Mouse (Mus musculus): ENCODE results near the gene Gm128.

The Gm128 gene

GRCm38 (mm10) chr3:95241498-95241897 lies at the start of gene Gm128:
Gene Gm128, minus strand, starts transcription at chr3:95241598.
- in situ Hi-C loops (cut with MboI, MseI) = no loop called here

GRCm38 (mm10) chr3:95291041-95291440 lies 49.6 kb upstream of the Gm128 start:
- in situ Hi-C loops (cut with MboI, MseI) = no loop called here

DNA sequence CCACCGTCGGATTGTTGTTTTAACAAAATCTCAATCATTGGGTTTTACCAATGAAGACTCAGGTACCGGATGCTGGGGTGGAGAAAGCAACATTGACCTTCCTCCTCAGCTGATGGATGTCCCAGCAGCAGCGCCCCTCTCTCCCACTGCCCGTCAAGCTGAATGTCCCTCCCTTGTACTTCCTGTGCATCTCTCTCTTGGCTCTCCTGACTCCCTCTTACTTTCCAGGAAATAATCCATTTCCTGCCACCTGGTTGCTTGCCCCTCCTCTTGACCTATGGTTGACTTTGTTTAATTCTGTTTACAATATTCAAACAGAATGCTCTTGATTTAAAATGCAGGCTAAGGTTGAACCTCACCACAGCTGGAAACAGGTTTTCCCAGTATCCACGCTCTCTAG lies 48.8 kb upstream of the Gm128 start:
- in situ Hi-C loops (cut with MboI, MseI) = no loop called here

GRCm38 (mm10) chr3:95289419-95289818 lies 48.0 kb upstream of the Gm128 start:
- in situ Hi-C loops (cut with MboI, MseI) = no loop called here

GRCm38 (mm10) chr3:95287541-95287940 lies 46.1 kb upstream of the Gm128 start:
- in situ Hi-C loops (cut with MboI, MseI) = no loop called here

- in situ Hi-C loops (cut with MboI, MseI) = no loop called here
These were observed 45.1 kb upstream of the Gm128 start for GRCm38 (mm10) chr3:95286510-95286909.

- in situ Hi-C loops (cut with MboI, MseI) = no loop called here
These were observed 44.6 kb upstream of the Gm128 start for GRCm38 (mm10) chr3:95286011-95286410.

- in situ Hi-C loops (cut with MboI, MseI) = no loop called here
These were observed 44.0 kb upstream of the Gm128 start for GRCm38 (mm10) chr3:95285390-95285789.

DNA sequence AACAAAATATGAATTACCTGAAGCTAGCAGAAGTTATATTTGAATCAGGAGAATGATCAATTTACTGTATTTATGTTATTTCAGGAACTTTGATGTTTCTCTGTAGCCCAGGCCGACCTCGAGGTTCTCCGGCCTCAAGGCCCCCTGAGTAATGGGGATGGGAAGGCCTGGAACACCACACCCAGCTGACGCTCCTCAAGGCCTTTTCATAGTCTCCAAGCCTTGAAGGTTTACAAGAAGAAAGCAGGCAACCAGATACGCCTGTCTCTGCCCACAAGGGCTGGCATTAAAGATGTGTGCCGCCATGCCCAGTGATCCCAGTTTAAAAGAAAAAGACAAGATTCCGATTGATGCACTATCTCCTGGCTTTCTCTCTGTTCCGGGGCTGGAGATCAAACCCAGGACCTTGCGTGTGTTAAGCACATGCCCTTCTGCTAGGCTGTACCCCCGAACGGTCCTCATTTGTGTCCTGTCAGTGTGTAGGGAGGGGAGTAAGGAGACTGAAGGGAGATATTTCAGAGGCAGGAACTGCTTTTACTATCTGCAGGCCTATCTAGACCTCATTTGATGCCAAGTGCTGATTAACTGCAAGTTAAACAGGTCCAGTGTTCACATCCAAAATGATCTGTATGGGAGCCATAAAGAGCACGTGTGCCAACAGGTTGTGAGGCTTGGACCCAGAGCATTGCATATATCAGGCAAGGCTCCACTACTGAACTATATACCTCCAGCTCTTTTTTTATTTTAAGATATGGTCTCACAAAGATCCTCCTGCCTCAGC lies 43.3 kb upstream of the Gm128 start:
- in situ Hi-C loops (cut with MboI, MseI) = no loop called here

DNA sequence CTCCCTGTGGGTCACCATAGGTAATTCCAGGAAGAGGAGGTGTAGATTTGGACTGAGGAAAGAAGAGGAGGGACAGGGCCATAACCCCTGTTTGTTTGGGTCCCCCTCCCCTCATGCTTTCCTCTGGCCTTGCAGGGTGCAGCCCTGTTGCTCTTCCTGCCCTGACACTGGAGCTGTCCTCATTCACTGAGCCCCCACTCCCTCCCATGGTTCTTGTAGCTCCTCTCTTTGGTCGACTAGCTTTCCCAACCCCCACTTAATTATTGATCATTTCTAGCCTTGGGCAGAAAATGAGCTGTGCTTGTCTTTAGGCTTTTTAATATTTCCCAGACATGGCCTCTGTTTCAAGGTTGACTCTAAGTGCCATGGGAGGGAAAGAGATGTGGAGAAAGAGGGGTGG lies 42.7 kb upstream of the Gm128 start:
- in situ Hi-C loops (cut with MboI, MseI) = no loop called here

DNA sequence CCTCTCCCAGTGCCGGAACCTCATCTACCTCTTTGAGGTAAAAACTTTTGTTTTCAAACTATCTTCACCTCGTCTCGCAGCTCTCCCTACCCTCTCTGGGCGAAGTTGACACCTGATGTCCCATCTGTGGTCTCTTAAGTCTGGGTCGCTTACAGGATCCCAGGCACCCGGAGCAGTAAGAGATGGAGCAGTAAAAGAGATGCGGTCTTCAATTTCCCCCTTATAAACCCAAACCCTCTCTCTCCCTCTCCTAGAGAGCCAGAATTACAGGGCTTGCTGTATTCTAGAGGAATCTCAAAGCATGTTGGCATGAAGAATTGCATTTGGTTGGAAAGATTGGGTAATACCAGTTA lies 42.2 kb upstream of the Gm128 start:
- in situ Hi-C loops (cut with MboI, MseI) = no loop called here

DNA sequence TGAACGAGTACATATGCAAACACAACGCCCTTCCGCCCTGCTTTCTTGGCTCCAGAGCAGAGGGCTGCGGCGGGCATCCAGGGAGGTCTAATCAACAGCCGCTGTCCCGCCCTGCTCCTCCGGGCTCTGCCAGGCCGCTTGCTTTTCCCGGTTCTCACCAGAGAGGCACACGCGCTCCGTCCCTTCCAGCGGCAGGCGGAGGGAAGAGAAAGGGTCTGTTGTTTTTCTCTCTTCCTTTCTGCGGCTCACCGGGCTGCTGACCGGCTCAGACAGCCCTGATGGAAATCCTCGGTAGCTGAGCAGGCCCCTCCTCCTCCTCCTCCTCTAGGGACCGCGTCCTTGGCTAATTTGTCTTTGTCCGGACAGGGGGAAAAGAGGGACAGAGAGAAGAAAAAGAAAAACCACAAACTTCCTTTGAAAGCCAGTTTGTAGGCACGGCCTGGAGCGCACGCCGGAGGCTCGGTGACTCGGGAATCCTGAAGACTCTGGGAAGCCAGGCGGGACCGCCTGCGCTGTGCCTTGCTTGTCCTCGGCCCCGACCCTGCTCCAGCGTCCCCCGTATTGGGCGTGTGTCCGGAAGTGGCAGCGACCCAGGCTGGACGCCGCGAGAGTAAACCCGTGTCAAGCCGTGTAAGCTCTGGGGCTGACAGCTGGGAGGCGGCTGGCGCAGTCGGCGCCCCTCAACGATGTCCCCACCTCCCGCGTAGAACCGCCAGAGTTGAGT lies 41.6 kb upstream of the Gm128 start:
- in situ Hi-C loops (cut with MboI, MseI) = no loop called here

- in situ Hi-C loops (cut with MboI, MseI) = no loop called here
These were observed 41.0 kb upstream of the Gm128 start for GRCm38 (mm10) chr3:95282381-95282864.

GRCm38 (mm10) chr3:95281216-95282126 lies 40.1 kb upstream of the Gm128 start, which contains the start of the genes Mindy1 and Prune1:
Gene Mindy1, plus strand, starts transcription at chr3:95281345.
Gene Prune1, minus strand, starts transcription at chr3:95282076.
- in situ Hi-C loops (cut with MboI, MseI) = no loop called here

- in situ Hi-C loops (cut with MboI, MseI) = no loop called here
These were observed 39.3 kb upstream of the Gm128 start for GRCm38 (mm10) chr3:95280747-95281146.

DNA sequence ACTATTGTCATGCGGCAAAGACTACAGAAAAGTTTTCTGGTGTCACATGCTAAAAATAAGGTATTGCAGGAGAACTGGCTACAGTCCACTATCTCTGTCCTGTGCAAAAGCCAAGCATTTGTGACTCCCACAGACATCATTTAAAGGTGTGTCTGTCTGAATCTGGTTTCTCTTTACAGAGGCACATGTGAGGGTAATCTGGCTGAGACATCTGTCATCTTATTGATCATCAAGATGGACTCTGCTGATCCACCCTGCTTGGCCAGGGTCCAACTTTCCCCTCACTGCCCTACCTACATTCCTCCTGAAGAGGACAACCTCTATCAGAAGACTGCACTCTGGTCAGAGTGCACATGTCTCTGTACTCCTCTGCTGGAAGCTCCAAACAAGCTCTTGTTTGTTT lies 35.8 kb upstream of the Gm128 start:
- in situ Hi-C loops (cut with MboI, MseI) = no loop called here

- in situ Hi-C loops (cut with MboI, MseI) = no loop called here
These were observed 35.1 kb upstream of the Gm128 start for GRCm38 (mm10) chr3:95276428-95276934.

- in situ Hi-C loops (cut with MboI, MseI) = no loop called here
These were observed 33.8 kb upstream of the Gm128 start for GRCm38 (mm10) chr3:95275161-95275560.

DNA sequence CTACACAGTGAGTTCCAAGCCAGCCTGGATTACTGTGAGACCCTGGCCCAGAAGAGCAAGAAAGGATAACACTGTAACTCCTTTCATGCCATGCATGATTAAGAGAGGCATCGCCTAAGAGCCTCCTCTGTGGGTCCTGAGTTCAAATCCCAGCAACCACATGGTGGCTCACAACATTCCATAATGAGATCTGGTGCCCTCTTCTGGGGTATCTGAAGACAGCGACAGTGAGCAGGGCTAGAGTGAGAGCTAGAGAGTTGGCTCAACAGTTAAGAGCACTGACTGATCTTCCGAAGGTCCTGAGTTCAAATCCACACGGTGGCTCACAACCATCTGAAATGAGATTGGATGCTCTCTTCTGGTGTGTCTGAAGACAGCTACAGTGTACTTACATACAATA lies 33.1 kb upstream of the Gm128 start:
- in situ Hi-C loops (cut with MboI, MseI) = no loop called here

- in situ Hi-C loops (cut with MboI, MseI) = no loop called here
These were observed 32.1 kb upstream of the Gm128 start for GRCm38 (mm10) chr3:95273471-95273870.

DNA sequence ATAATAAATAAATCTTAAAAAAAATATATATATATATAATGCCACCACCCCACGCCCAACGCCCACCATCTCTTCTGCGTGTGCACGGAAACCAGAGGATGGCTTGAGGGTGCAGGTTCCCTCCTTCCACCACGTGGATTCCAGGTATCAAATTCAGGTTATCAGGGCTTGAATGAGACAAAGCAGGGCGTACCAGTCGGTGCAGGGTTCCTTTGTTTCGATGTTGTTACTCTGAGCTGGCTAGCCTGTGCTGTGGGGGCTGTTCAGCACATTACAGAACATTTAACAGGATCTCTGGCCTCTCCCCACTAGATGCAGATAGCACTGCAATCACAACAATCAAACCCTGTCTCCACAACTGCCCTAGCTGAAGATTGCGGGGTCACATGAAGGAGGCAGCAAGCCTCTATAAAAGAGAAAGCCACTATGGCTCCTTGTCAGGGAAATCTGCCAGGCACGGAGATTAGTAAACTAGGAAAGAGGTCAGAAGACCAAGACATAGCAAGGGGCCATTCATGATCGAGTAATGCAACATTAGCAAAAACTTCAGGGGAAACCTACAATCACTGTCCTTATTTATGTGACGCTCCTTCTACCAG lies 29.5 kb upstream of the Gm128 start:
- in situ Hi-C loops (cut with MboI, MseI) = no loop called here

Measured in T-helper 2 cell (primary cell).